Mouse (Mus musculus) midbrain, embryonic 16.5 days (tissue): ENCODE results near the gene Gm9048. TPM values are rescaled to one million over a fixed set of nuclear protein-coding genes. Genes with fewer than 3 reads are reported as not detected.
"Not testable (repeated sequence)": the region's sequence is repeated elsewhere in the genome, so short reads cannot be mapped to it uniquely, and the experiment has no call there.

Experiments used
- ATAC-seq: fragments of 200-750 bp; cut with Nextera tagmentation; 2 replicates; pipeline ENCODE4 v1.8.0; 2017; ENCODE audit warnings: moderate TSS enrichment
- H3K27ac ChIP-seq: fragments of 300-500 bp; sonication (generic); 2 replicates; pipeline ENCODE4 v1.5.1; 2014; ENCODE audit warnings: mild to moderate bottlenecking, low read length, mixed read lengths
- H3K27me3 ChIP-seq: fragments of 300-500 bp; sonication (generic); 2 replicates; pipeline ENCODE4 v1.6.1; 2014; ENCODE audit warnings: low read depth, low read length, mixed read lengths; ENCODE audit not compliant: control insufficient read depth, insufficient read depth
- H3K36me3 ChIP-seq: fragments of 300-500 bp; sonication (generic); 2 replicates; pipeline ENCODE4 v1.6.1; 2014; ENCODE audit warnings: mild to moderate bottlenecking, low read length, moderate library complexity, mixed read lengths; ENCODE audit not compliant: control insufficient read depth, insufficient read depth
- H3K4me1 ChIP-seq: fragments of 300-500 bp; sonication (generic); 2 replicates; pipeline ENCODE4 v1.6.1; 2014; ENCODE audit warnings: mild to moderate bottlenecking, low read length, mixed read lengths; ENCODE audit not compliant: control insufficient read depth, insufficient read depth
- H3K4me2 ChIP-seq: fragments of 300-500 bp; sonication (generic); 2 replicates; pipeline ENCODE4 v1.6.1; 2014; ENCODE audit warnings: mild to moderate bottlenecking, low read length, mixed read lengths
- H3K4me3 ChIP-seq: fragments of 300-500 bp; sonication (generic); 2 replicates; pipeline ENCODE4 v1.5.1; 2014; ENCODE audit warnings: low read depth, mild to moderate bottlenecking, low read length, moderate library complexity, mixed read lengths
- H3K9ac ChIP-seq: fragments of 300-500 bp; sonication (generic); 2 replicates; pipeline ENCODE4 v1.6.1; 2014; ENCODE audit warnings: low read depth, low read length, mixed read lengths
- H3K9me3 ChIP-seq: fragments of 300-500 bp; sonication (generic); replicated peaks from 2 replicates; pipeline ENCODE4 v1.6.1; 2014; ENCODE audit warnings: mild to moderate bottlenecking, low read length, mixed read lengths; ENCODE audit not compliant: control insufficient read depth, poor library complexity, severe bottlenecking
- whole genome bisulfite sequencing: fragments of 180-500 bp; shearing (Covaris S2); extraction: QIAGEN DNeasy Blood & Tissue Kit; methylation state at CpG from one replicate; pipeline ENCODE4 v1.1.7; 2014; 5-methylcytosine and 5-hydroxymethylcytosine counted together
- polyA plus RNA-seq: library from polyadenylated mRNA; unstranded; fragments of >200 nt; fragmentation: Nextera tagmentation; extraction: Ambion mirVana; gene quantifications from 2 replicates; pipeline ENCODE4 v1.2.1, GENCODE M21; 2015

Gm9048 gene
- polyA plus RNA-seq, 1 experiment from 2014 or later: not detected

GRCm38 (mm10) chr10:118302133-118302532, 46.3 kb downstream of the Gm9048 start:
- H3K4me2 ChIP-seq, H3K9me3 ChIP-seq, H3K9ac ChIP-seq, ATAC-seq, H3K27me3 ChIP-seq, H3K36me3 ChIP-seq, H3K4me3 ChIP-seq, H3K27ac ChIP-seq, H3K4me1 ChIP-seq: not testable (repeated sequence)
- WGBS: 43% methylated on average over 2 of the region's 2 CpGs

Other genes with a start within 250 kb of the Gm9048 start
- gene Mdm1, start 206.9 kb downstream of the Gm9048 start, polyA plus RNA-seq: 30.6 and 31.7 TPM in 2 replicates
- gene Il22, start 143.7 kb downstream of the Gm9048 start, polyA plus RNA-seq: 0.20 and 0.46 TPM in 2 replicates
- 0.11 and 0.30 TPM in 2 replicates for gene Gm32717, start 107.9 kb downstream of the Gm9048 start, polyA plus RNA-seq
- gene Gm32802, start 90.0 kb downstream of the Gm9048 start, polyA plus RNA-seq: 0.11 and 0.30 TPM in 2 replicates
- 0.80 and 0.85 TPM in 2 replicates for gene Iltifb, start 53.6 kb downstream of the Gm9048 start, polyA plus RNA-seq
- gene Gm9040, start 21.7 kb downstream of the Gm9048 start, polyA plus RNA-seq: not detected in 2 replicates
- not detected in 2 replicates for gene Gm9044, start 16.3 kb downstream of the Gm9048 start, polyA plus RNA-seq
- gene Gm9045, start 10.8 kb downstream of the Gm9048 start, polyA plus RNA-seq: not detected in 2 replicates
- 0.13 TPM in 1 of 2 replicates, not detected in the other for gene Gm9046, start 5.4 kb downstream of the Gm9048 start, polyA plus RNA-seq
- gene Gm9049, start 5.4 kb upstream of the Gm9048 start, polyA plus RNA-seq: not detected in 2 replicates
- not detected in 2 replicates for gene Ifng, start 92.4 kb upstream of the Gm9048 start, polyA plus RNA-seq